Mouse (Mus musculus) heart, postnatal 4 days (tissue): ENCODE results near the gene Opcml. TPM values are rescaled to one million over a fixed set of nuclear protein-coding genes. Genes with fewer than 3 reads are reported as not detected.

ENCODE experiments used
- DNase-seq: peaks from one replicate; pipeline ENCODE4 v3.0.0; 2021
- total RNA-seq, 2 experiments: library from RNA; stranded (reverse); gene quantifications; 2 replicates each; pipeline ENCODE4 v1.2.3; 2021

The Opcml gene
- total RNA-seq, 2 experiments from 2014 or later = 0.72 to 0.83 TPM

DNA sequence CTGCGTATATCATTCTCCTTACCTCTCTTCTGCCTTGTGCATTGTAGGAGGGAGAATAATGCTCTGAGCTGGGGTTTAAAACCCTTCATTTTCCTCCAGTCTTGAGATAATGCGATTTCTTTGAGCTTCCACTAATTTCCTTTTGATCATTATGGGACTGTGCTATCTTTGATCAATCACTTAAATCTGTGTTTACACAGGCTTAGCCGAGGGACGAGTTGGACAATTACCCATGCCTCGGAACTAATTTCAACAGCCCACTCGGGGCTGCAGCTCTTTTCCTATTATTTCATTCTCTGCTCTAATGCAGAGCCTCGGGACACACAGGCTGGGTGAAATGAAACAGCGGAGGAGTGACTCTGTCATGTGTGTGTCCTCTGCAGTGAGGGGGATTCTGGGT is 220.9 kb downstream of the Opcml start:
- no peak for DNase-seq

DNA sequence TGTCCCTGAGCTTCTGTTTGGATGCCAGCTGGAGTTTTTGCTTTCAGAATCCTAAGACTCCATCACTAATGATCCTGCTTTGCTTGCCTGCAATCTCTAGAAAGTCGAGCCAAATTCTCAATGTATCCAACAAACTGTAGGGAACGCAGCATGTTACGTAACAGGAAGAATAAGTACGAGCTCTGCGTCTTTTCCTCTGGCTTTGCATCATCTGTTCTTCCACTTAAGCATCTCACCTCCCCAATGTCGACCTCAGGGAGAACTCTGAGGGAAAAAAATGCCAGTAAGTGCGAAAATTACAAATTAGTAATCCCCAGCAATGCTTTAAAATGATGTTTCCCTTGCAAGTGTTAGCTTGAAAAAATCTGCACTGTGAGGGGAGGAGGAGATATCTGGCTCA is 222.1 kb downstream of the Opcml start:
- no peak for DNase-seq

DNA sequence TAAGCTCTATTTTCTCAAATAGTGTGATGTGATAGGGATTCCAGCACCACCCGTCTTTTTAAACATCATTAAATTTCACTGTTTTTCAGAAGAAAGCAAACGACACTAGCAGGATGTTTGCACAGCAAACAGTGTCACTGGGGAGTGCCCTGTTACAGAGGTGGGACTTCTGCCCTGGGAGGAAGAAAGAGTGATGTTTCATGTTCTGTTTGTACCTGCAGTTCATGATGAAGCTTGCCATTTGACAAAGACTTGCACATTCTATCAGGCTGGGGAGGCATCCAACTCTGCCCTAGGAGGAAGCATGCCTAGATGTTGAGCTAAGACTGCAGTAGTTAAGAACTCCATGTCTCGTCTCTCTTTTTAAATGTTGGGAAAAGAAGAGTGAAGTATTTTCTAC is 222.6 kb downstream of the Opcml start:
- DNase-seq = no peak

GRCm38 (mm10) chr9:28028156-28028555 is 237.6 kb downstream of the Opcml start:
- no peak for DNase-seq

DNA sequence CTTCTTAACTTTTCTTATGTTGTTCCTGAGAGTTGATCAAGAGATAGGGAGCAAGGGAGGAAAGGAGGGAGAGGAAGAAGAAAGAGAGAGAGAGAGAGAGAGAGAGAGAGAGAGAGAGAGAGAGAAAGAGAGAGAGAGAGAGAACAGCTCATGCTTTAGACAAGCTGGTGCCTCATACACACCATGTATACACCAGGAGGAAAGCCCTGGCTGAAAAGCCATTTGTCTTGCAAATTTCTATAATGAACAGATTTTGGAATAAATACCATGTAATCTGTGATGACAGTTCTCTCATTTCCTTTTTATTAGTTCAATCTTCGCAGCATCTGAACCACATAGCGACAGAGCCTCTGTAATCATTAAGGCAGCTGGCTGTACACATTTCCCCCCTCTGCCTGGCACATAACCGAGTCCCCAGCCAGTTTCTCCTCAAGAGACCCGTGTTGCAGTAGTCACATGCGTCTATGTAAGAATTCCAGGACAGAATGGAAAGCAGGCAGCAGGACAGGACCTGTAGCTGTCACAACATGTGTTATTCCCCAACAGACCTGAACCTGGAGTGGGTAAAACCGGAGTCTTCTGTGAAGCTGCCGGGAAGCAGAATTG is 238.3 kb downstream of the Opcml start:
- DNase-seq = no peak

DNA sequence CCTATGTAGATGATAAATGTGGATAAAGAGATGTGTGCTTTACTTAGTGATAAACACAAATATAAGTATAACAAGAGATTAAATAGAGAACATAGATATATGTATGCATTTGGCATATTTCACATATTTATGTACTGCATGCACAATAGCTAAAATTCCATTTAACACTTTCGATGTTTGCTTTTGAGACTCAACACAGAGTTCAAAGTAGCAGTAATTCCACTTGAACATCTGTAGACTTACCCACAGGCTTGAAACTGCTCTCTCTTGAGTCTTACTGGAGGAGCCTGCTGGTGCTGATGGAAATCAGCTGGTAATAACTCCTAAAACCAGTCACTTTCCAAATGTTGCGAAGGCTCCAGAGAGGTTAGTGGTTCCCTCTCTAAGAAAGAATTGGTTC is 258.6 kb downstream of the Opcml start:
- DNase-seq = no peak

DNA sequence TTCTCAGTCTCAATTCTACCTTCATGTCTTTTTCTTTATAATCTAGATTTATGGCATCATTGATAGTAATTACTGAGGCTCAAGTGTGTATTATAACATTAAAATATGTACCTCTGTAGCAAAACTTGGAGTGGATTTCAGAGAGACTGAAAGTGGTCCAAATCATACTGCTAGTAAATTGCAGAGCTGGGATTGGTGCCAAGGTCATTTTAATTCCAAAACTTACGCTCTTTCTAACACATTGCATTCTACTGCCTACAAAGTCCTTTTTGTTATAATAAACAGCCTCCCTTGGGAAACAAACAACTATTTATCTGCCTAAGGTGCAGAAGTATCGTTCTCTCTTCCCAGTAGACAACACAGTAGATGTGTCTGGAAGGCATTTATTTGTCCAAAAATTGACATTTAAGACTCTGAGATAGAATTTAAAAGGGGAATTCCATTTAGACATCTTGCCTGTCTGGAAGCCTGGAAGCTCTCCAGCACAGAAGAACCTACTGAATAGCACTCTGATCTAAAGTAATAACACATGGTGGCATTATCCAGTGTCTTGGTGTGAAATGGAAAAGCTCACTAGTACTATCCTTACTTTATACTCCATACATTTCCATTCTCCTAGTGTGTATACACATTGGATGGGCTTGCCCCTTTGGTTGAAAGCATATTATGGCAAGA is 266.7 kb downstream of the Opcml start:
- DNase-seq = no peak

DNA sequence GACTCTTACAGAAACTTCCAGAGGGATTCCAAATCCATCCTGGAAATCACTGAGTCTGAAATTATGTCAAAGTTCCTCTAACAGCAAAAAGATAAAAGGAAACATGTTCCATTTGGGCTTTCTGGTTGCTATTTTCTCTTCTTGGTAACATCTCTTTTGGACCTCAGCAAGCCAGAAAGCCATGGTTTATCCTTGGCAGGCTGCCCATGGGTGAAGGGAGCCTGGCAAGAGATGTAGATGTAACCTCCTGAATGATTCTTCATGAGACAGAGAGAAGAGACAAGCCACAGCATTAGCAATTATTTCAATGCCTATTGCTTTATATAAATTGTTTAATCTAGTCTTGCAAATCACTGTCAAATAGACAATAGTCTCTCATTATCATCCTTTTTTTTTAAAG is 274.6 kb downstream of the Opcml start:
- no peak for DNase-seq

- no peak for DNase-seq
Observed at GRCm38 (mm10) chr9:28080694-28081093, 290.1 kb downstream of the Opcml start.

DNA sequence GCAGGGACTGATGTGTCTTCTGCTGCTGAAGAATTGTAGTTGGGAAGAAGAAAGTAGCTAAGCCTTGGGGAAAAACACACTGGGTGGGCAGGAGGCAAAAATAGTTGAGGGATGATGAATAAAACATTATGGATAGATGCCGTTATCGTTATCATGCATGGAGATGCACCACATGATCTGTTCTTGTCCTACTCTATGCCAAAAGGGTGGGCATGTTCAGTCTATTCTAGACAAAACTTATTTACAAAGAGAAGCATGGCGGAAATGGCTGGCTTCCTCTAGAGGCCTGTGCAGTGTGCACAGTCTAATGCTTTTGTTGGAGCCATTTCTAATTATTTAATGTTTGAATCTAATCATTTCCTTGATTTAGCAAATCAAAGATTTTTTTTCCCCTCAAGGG is 293.2 kb downstream of the Opcml start:
- DNase-seq = no peak

DNA sequence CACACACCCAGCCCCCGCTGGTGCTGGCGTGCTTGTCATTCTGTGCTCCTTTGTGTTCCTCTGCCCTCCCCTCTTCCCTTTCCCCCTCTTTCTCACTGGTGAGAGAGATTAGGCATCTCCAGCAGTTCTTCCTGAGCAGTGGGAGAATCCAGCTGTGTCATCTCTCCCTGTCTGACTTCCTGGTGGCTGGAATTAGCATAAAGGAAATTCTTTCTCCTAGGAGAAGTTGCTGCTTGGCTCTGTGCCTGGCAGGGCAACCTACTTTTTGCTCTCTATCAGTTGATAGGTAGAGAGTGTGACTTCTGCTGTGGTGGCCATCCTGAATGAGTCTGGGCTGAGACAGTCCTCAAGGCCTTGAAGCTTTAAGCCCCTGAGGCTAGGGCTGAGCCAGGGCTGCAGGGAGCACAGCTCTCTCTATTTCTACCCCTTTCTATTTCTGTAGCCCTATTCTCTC is 293.7 kb downstream of the Opcml start:
- DNase-seq = peak; percentile 19

DNA sequence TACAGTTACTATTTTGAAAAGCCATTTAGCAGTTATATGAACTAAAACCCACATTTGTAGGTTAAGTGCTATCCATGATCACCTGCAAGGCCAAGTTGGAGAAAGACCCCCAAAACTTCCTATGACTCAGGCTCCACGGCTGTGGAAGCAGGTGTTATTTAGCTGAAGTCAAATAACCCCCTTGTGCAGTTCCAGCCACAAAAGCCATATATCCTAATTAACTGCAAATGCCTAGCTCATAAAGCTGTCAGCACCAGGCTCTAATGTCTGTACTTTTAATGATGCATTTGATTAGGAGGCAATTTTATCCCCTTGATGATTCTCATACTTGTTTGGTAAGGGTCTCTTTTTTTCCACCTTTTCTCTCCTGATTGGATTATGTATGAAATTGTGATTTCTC is 300.8 kb downstream of the Opcml start:
- DNase-seq = no peak

- DNase-seq = no peak
Observed at GRCm38 (mm10) chr9:28094722-28095121, 304.1 kb downstream of the Opcml start.

- DNase-seq = no peak
Observed at GRCm38 (mm10) chr9:28096204-28096603, 305.6 kb downstream of the Opcml start.

DNA sequence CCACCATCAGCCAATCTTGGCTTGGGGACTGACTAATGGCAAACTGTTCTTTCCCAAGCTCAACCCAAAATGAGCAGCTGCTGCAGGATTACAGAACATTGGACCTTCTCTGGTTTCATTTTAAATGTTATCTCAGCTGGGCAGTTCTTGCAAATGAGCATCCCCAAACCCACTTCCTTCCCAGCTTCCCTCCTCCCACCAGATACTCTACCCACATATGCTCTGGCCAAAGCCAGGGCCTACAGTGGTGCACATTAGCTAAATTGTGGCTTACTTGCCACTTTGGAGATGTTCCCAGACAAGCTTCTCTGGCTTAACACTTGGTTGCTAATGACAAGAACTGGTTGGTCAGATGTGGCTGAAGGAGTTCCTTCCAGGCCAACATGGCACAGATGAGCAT is 311.4 kb downstream of the Opcml start:
- DNase-seq = no peak

- DNase-seq = no peak
Observed at GRCm38 (mm10) chr9:28121858-28122257, 331.3 kb downstream of the Opcml start.

- DNase-seq = no peak
Observed at GRCm38 (mm10) chr9:28128735-28129134, 338.2 kb downstream of the Opcml start.

- DNase-seq = no peak
Observed at GRCm38 (mm10) chr9:28131521-28131920, 340.9 kb downstream of the Opcml start.

GRCm38 (mm10) chr9:28136614-28137013 is 346.0 kb downstream of the Opcml start:
- DNase-seq = no peak

- DNase-seq = no peak
Observed at GRCm38 (mm10) chr9:28139957-28140597, 349.5 kb downstream of the Opcml start.

- no peak for DNase-seq
Observed at GRCm38 (mm10) chr9:28149507-28149906, 358.9 kb downstream of the Opcml start.

- DNase-seq = no peak
Observed at GRCm38 (mm10) chr9:28153748-28154147, 363.2 kb downstream of the Opcml start.

DNA sequence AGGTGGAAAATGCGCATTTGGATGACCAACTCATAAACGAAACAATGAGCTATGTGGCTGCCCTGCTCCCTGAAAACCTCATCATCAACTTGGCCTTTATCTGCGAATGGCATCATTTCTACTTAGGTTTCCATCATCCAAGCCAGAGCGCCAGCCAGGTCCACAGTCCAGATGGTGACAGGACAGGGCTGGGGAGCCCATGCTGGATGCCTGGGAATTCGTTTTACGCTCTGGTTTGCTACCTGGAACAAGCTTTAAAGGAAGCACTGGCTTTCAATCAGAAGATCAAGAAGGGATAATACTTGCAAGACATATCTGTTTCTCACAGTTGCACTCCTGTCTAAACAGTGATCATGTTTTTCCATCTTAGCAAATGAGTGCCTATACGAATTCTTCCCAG is 366.5 kb downstream of the Opcml start:
- no peak for DNase-seq

- no peak for DNase-seq
Observed at GRCm38 (mm10) chr9:28160953-28161352, 370.4 kb downstream of the Opcml start.
